Mouse (Mus musculus) kidney, embryonic 16.5 days (tissue): ENCODE data around the gene Pak3. TPM values are rescaled to one million over a fixed set of nuclear protein-coding genes. Genes with fewer than 3 reads are reported as not detected.
"Not testable (repeated sequence)": the region's sequence is repeated elsewhere in the genome, so short reads cannot be mapped to it uniquely, and the experiment has no call there.

ENCODE experiments used
- ATAC-seq: fragments of 200-750 bp; cut with Nextera tagmentation; 2 replicates; pipeline ENCODE4 v1.8.0; 2017; ENCODE audit warnings: moderate TSS enrichment; ENCODE audit not compliant: low FRiP score, low TSS enrichment
- H3K27ac ChIP-seq: fragments of 300-500 bp; sonication (generic); 2 replicates; pipeline ENCODE4 v1.5.1; 2014; ENCODE audit warnings: low read length
- H3K27me3 ChIP-seq: fragments of 300-500 bp; sonication (generic); 2 replicates; pipeline ENCODE4 v1.6.1; 2014; ENCODE audit warnings: low read length, control low read depth, mixed read lengths; ENCODE audit not compliant: insufficient read depth
- H3K36me3 ChIP-seq: fragments of 300-500 bp; sonication (generic); 2 replicates; pipeline ENCODE4 v1.6.1; 2014; ENCODE audit warnings: low read length, control low read depth, mixed read lengths; ENCODE audit not compliant: insufficient read depth
- H3K4me1 ChIP-seq: fragments of 300-500 bp; sonication (generic); 2 replicates; pipeline ENCODE4 v1.6.1; 2014; ENCODE audit warnings: low read length, control low read depth, mixed read lengths; ENCODE audit not compliant: insufficient read depth
- H3K4me2 ChIP-seq: fragments of 300-500 bp; sonication (generic); replicated peaks from 2 replicates; pipeline ENCODE4 v1.6.1; 2014; ENCODE audit warnings: low read depth, low read length
- H3K4me3 ChIP-seq: fragments of 300-500 bp; sonication (generic); 2 replicates; pipeline ENCODE4 v1.5.1; 2014; ENCODE audit warnings: mild to moderate bottlenecking, low read length
- H3K9ac ChIP-seq: fragments of 300-500 bp; sonication (generic); replicated peaks from 2 replicates; pipeline ENCODE4 v1.6.1; 2014; ENCODE audit warnings: low read length
- H3K9me3 ChIP-seq: fragments of 300-500 bp; sonication (generic); 2 replicates; pipeline ENCODE4 v1.6.1; 2016; ENCODE audit warnings: low read length, control low read depth
- WGBS: fragments of 180-500 bp; shearing (Covaris S2); extraction: QIAGEN DNeasy Blood & Tissue Kit; methylation state at CpG from one replicate; pipeline ENCODE4 v1.1.7; 2014; 5-methylcytosine and 5-hydroxymethylcytosine counted together
- polyA plus RNA-seq: library from polyadenylated mRNA; unstranded; fragments of >200 nt; fragmentation: Nextera tagmentation; extraction: Ambion mirVana; gene quantifications from 2 replicates; pipeline ENCODE4 v1.2.1, GENCODE M21; 2015

Gene Pak3
- 3.7 and 4.2 TPM in 2 replicates for polyA plus RNA-seq

GRCm38 (mm10) chrX:143518168-143518901 is at the start of gene Pak3:
Gene Pak3 (plus strand): TSS chrX:143518591.
- Histone ChIP-seq H3K27ac (no peak within 1 kb of the TSS), H3K4me2 (peak within 1 kb of the TSS; percentile 57), H3K36me3 (no peaks in the 10 kb centered on the region), H3K9me3 (no peaks in the 10 kb centered on the region), H3K27me3 (peaks cover 31% of the 10 kb centered on the region), H3K9ac (no peak within 1 kb of the TSS), H3K4me3 (peak within 1 kb of the TSS; percentile 34), H3K4me1 (no peaks in the 10 kb centered on the region)
- no peak for ATAC-seq
- WGBS, result 23% methylated on average over 23 of the region's 23 CpGs

- Histone ChIP-seq H3K4me1 (no peaks in the 10 kb centered on the region), H3K27me3 (no peaks in the 10 kb centered on the region), H3K36me3 (no peaks in the 10 kb centered on the region), H3K9ac (no peak overlapping the region), H3K27ac (no peak overlapping the region), H3K4me2 (no peak overlapping the region), H3K4me3 (no peak overlapping the region), H3K9me3 (no peaks in the 10 kb centered on the region)
- peak; percentile 100 for ATAC-seq
- WGBS, result 70% methylated on average over 3 of the region's 3 CpGs
Measured at GRCm38 (mm10) chrX:143482866-143483265, 35.5 kb upstream of the Pak3 start.

- H3K27ac ChIP-seq, result no peak overlapping the region
- H3K4me3 ChIP-seq, result no peak overlapping the region
- WGBS, result 64% methylated on average over 4 of the region's 4 CpGs
- ATAC-seq, result no peak
- no peak overlapping the region for H3K9ac ChIP-seq
- H3K9me3 ChIP-seq, result no peaks in the 10 kb centered on the region
- no peaks in the 10 kb centered on the region for H3K4me1 ChIP-seq
- H3K27me3 ChIP-seq, result peaks cover 6% of the 10 kb centered on the region; the same call in 1 of the 2 replicates
- H3K36me3 ChIP-seq, result no peaks in the 10 kb centered on the region
- no peak overlapping the region for H3K4me2 ChIP-seq
Measured at GRCm38 (mm10) chrX:143501053-143501695, 17.2 kb upstream of the Pak3 start.

- Histone ChIP-seq H3K9ac (no peak overlapping the region), H3K9me3 (no peaks in the 10 kb centered on the region), H3K4me1 (no peaks in the 10 kb centered on the region), H3K4me3 (no peak overlapping the region), H3K36me3 (no peaks in the 10 kb centered on the region), H3K27me3 (peaks cover 6% of the 10 kb centered on the region; the same call in 1 of the 2 replicates), H3K4me2 (no peak overlapping the region), H3K27ac (no peak overlapping the region)
- WGBS, result 68% methylated on average over 5 of the region's 5 CpGs
- no peak for ATAC-seq
Measured at GRCm38 (mm10) chrX:143501776-143502365, 16.5 kb upstream of the Pak3 start.

- Histone ChIP-seq H3K27ac (no peak overlapping the region), H3K4me2 (peak overlapping the region; percentile 57), H3K27me3 (peaks cover 34% of the 10 kb centered on the region), H3K36me3 (no peaks in the 10 kb centered on the region), H3K9me3 (no peaks in the 10 kb centered on the region), H3K9ac (no peak overlapping the region), H3K4me1 (no peaks in the 10 kb centered on the region), H3K4me3 (peak overlapping the region; percentile 34)
- no peak for ATAC-seq
- WGBS, result 27% methylated on average over 7 of the region's 7 CpGs
Measured at GRCm38 (mm10) chrX:143518917-143519316, 526 bp downstream of the Pak3 start.

GRCm38 (mm10) chrX:143519454-143519853 is 1.1 kb downstream of the Pak3 start:
- not testable (repeated sequence) for H3K9me3 ChIP-seq

GRCm38 (mm10) chrX:143520195-143520594 is 1.8 kb downstream of the Pak3 start:
- peaks cover 34% of the 10 kb centered on the region for H3K27me3 ChIP-seq
- H3K9ac ChIP-seq, result no peak overlapping the region
- no peaks in the 10 kb centered on the region for H3K9me3 ChIP-seq
- H3K4me1 ChIP-seq, result no peaks in the 10 kb centered on the region
- 62% methylated on average over 1 of the region's 1 CpGs for WGBS
- no peaks in the 10 kb centered on the region for H3K36me3 ChIP-seq
- H3K4me2 ChIP-seq, result no peak overlapping the region
- ATAC-seq, result no peak
- H3K27ac ChIP-seq, result no peak overlapping the region
- H3K4me3 ChIP-seq, result no peak overlapping the region

More at GRCm38 (mm10) chrX:143519454-143519853, 1.1 kb downstream of the Pak3 start:
- peaks cover 34% of the 10 kb centered on the region for H3K27me3 ChIP-seq
- H3K4me1 ChIP-seq, H3K4me2 ChIP-seq, H3K4me3 ChIP-seq, H3K27ac ChIP-seq, ATAC-seq, H3K36me3 ChIP-seq, H3K9ac ChIP-seq: not testable (repeated sequence)
- 60% methylated on average over 5 of the region's 5 CpGs for WGBS

- Histone ChIP-seq H3K27me3 (peaks cover 15% of the 10 kb centered on the region; the same call in 1 of the 2 replicates), H3K4me1 (no peaks in the 10 kb centered on the region), H3K4me3 (no peak overlapping the region), H3K4me2 (no peak overlapping the region), H3K27ac (no peak overlapping the region), H3K9me3 (no peaks in the 10 kb centered on the region), H3K36me3 (no peaks in the 10 kb centered on the region), H3K9ac (no peak overlapping the region)
- ATAC-seq, result no peak
- 81% methylated on average over 3 of the region's 3 CpGs for WGBS
Measured at GRCm38 (mm10) chrX:143532331-143532730, 13.9 kb downstream of the Pak3 start.

GRCm38 (mm10) chrX:143533574-143533973 is 15.2 kb downstream of the Pak3 start:
- 87% methylated on average over 3 of the region's 3 CpGs for WGBS

More at GRCm38 (mm10) chrX:143533574-143533973, 15.2 kb downstream of the Pak3 start:
- no peaks in the 10 kb centered on the region for H3K9me3 ChIP-seq
- no peaks in the 10 kb centered on the region for H3K36me3 ChIP-seq
- H3K4me3 ChIP-seq, result no peak overlapping the region
- no peaks in the 10 kb centered on the region for H3K4me1 ChIP-seq
- no peak for ATAC-seq
- H3K27ac ChIP-seq, result no peak overlapping the region
- H3K27me3 ChIP-seq, result peaks cover 15% of the 10 kb centered on the region; the same call in 1 of the 2 replicates
- no peak overlapping the region for H3K4me2 ChIP-seq
- H3K9ac ChIP-seq, result no peak overlapping the region
